Mouse (Mus musculus) embryonic facial prominence, embryonic 11.5 days (tissue): ENCODE measurements around the gene Lpar3. TPM values are rescaled to one million over a fixed set of nuclear protein-coding genes. Genes with fewer than 3 reads are reported as not detected.

Experiments
- ATAC-seq: fragments of 200-750 bp; cut with Nextera tagmentation; replicated peaks from 2 replicates; pipeline ENCODE4 v1.8.0; 2017; ENCODE audit warnings: low read depth; ENCODE audit not compliant: insufficient number of reproducible peaks, low FRiP score, low TSS enrichment
- DNase-seq: peaks from one replicate; pipeline ENCODE4 v3.0.0-alpha.2; 2015; ENCODE audit warnings: low spot score
- H3K27ac ChIP-seq: fragments of 300-500 bp; sonication (generic); replicated peaks from 2 replicates; pipeline ENCODE4 v1.5.1; 2014; ENCODE audit warnings: mild to moderate bottlenecking, low read depth, low read length, control low read depth
- H3K27me3 ChIP-seq: fragments of 300-500 bp; sonication (generic); 2 replicates; pipeline ENCODE4 v1.6.1; 2014; ENCODE audit warnings: mild to moderate bottlenecking, low read length, moderate library complexity, mixed read lengths; ENCODE audit not compliant: control insufficient read depth, insufficient read depth
- H3K36me3 ChIP-seq: fragments of 300-500 bp; sonication (generic); replicated peaks from 2 replicates; pipeline ENCODE4 v1.6.1; 2014; ENCODE audit warnings: low read depth, mild to moderate bottlenecking, low read length, moderate library complexity, mixed read lengths; ENCODE audit not compliant: control insufficient read depth, insufficient read depth
- H3K4me1 ChIP-seq: fragments of 300-500 bp; sonication (generic); 2 replicates; pipeline ENCODE4 v1.6.1; 2014; ENCODE audit warnings: low read length, mixed read lengths; ENCODE audit not compliant: control insufficient read depth, insufficient read depth
- H3K4me2 ChIP-seq: fragments of 300-500 bp; sonication (generic); 2 replicates; pipeline ENCODE4 v1.6.1; 2014; ENCODE audit warnings: low read depth, mild to moderate bottlenecking, control low read depth, low read length, moderate library complexity
- H3K4me3 ChIP-seq: fragments of 300-500 bp; sonication (generic); 2 replicates; pipeline ENCODE4 v1.5.1; 2014; ENCODE audit warnings: low read depth, low read length, control low read depth
- H3K9ac ChIP-seq: fragments of 300-500 bp; sonication (generic); replicated peaks from 2 replicates; pipeline ENCODE4 v1.6.1; 2014; ENCODE audit warnings: mild to moderate bottlenecking, control low read depth, low read length
- H3K9me3 ChIP-seq: fragments of 300-500 bp; sonication (generic); replicated peaks from 2 replicates; pipeline ENCODE4 v1.6.1; 2016; ENCODE audit warnings: mild to moderate bottlenecking, low read length, inconsistent platforms, mixed read lengths; ENCODE audit not compliant: control insufficient read depth
- WGBS: fragments of 180-500 bp; shearing (Covaris S2); extraction: QIAGEN DNeasy Blood & Tissue Kit; methylation state at CpG from one replicate; pipeline ENCODE4 v1.1.7; 2014; 5-methylcytosine and 5-hydroxymethylcytosine counted together
- polyA plus RNA-seq: library from polyadenylated mRNA; unstranded; fragments of >200 nt; fragmentation: Nextera tagmentation; extraction: Ambion mirVana; gene quantifications from 2 replicates; pipeline ENCODE4 v1.2.1, GENCODE M21; 2014

Gene Lpar3
- polyA plus RNA-seq, 1 experiment from 2014 or later, result 0.88 TPM

GRCm38 (mm10) chr3:146211964-146212363 lies 8.8 kb upstream of the Lpar3 start:
- Histone ChIP-seq H3K4me2 (no peak overlapping the region), H3K4me3 (no peak overlapping the region), H3K9ac (no peak overlapping the region), H3K4me1 (no peaks in the 10 kb centered on the region), H3K27me3 (no peaks in the 10 kb centered on the region), H3K27ac (no peak overlapping the region), H3K36me3 (no peaks in the 10 kb centered on the region), H3K9me3 (no peaks in the 10 kb centered on the region)
- WGBS, result 84% methylated on average over 2 of the region's 2 CpGs
- DNase-seq, result no peak
- ATAC-seq, result no peak

GRCm38 (mm10) chr3:146213336-146213735 lies 7.4 kb upstream of the Lpar3 start:
- Histone ChIP-seq H3K4me1 (no peaks in the 10 kb centered on the region), H3K27me3 (no peaks in the 10 kb centered on the region), H3K9ac (no peak overlapping the region), H3K36me3 (no peaks in the 10 kb centered on the region), H3K27ac (no peak overlapping the region), H3K4me3 (no peak overlapping the region), H3K9me3 (no peaks in the 10 kb centered on the region), H3K4me2 (no peak overlapping the region)
- DNase-seq, result no peak
- WGBS, result 58% methylated on average over 5 of the region's 5 CpGs
- no peak for ATAC-seq

- H3K4me3 ChIP-seq, result no peak overlapping the region
- H3K9me3 ChIP-seq, result no peaks in the 10 kb centered on the region
- H3K27ac ChIP-seq, result no peak overlapping the region
- H3K36me3 ChIP-seq, result no peaks in the 10 kb centered on the region
- H3K4me2 ChIP-seq, result no peak overlapping the region
- no peaks in the 10 kb centered on the region for H3K4me1 ChIP-seq
- H3K9ac ChIP-seq, result no peak overlapping the region
- ATAC-seq (no peak), DNase-seq (no peak)
- H3K27me3 ChIP-seq, result peaks cover 2% of the 10 kb centered on the region; the same call in 1 of the 2 replicates
- WGBS, result 95% methylated on average over 3 of the region's 3 CpGs
Observed at GRCm38 (mm10) chr3:146216561-146216960, 4.2 kb upstream of the Lpar3 start.

GRCm38 (mm10) chr3:146224271-146224670 lies 3.5 kb downstream of the Lpar3 start:
- no peak overlapping the region for H3K27ac ChIP-seq
- WGBS, result 75% methylated on average over 4 of the region's 4 CpGs
- peaks cover 2% of the 10 kb centered on the region; the same call in 1 of the 2 replicates for H3K27me3 ChIP-seq
- ATAC-seq, result no peak
- H3K4me1 ChIP-seq, result no peaks in the 10 kb centered on the region
- no peaks in the 10 kb centered on the region for H3K9me3 ChIP-seq
- no peak overlapping the region for H3K4me3 ChIP-seq
- DNase-seq, result no peak
- H3K9ac ChIP-seq, result no peak overlapping the region
- no peak overlapping the region for H3K4me2 ChIP-seq
- H3K36me3 ChIP-seq, result no peaks in the 10 kb centered on the region

- Histone ChIP-seq H3K4me3 (no peak overlapping the region), H3K27me3 (no peaks in the 10 kb centered on the region; the same call in 1 of the 2 replicates), H3K9ac (no peak overlapping the region), H3K9me3 (no peaks in the 10 kb centered on the region), H3K36me3 (no peaks in the 10 kb centered on the region), H3K4me1 (no peaks in the 10 kb centered on the region), H3K27ac (no peak overlapping the region), H3K4me2 (no peak overlapping the region)
- ATAC-seq, result no peak
- no peak for DNase-seq
- WGBS, result 82% methylated on average over 7 of the region's 7 CpGs
Observed at GRCm38 (mm10) chr3:146225061-146225761, 4.4 kb downstream of the Lpar3 start.

- Histone ChIP-seq H3K4me3 (no peak overlapping the region), H3K4me1 (no peaks in the 10 kb centered on the region), H3K9ac (no peak overlapping the region), H3K27ac (no peak overlapping the region), H3K4me2 (no peak overlapping the region), H3K27me3 (no peaks in the 10 kb centered on the region), H3K9me3 (no peaks in the 10 kb centered on the region), H3K36me3 (no peaks in the 10 kb centered on the region)
- ATAC-seq, result no peak
- DNase-seq, result no peak
- 61% methylated on average over 3 of the region's 3 CpGs for WGBS
Observed at GRCm38 (mm10) chr3:146227427-146227826, 6.7 kb downstream of the Lpar3 start.

GRCm38 (mm10) chr3:146228559-146229310 lies 8.0 kb downstream of the Lpar3 start:
- no peaks in the 10 kb centered on the region for H3K36me3 ChIP-seq
- no peak overlapping the region for H3K4me3 ChIP-seq
- H3K27me3 ChIP-seq, result no peaks in the 10 kb centered on the region
- ATAC-seq (no peak), DNase-seq (no peak)
- H3K27ac ChIP-seq, result no peak overlapping the region
- no peaks in the 10 kb centered on the region for H3K9me3 ChIP-seq
- no peak overlapping the region for H3K9ac ChIP-seq
- H3K4me2 ChIP-seq, result no peak overlapping the region
- WGBS, result 78% methylated on average over 13 of the region's 13 CpGs
- no peaks in the 10 kb centered on the region for H3K4me1 ChIP-seq

GRCm38 (mm10) chr3:146232708-146233107 lies 11.9 kb downstream of the Lpar3 start:
- 72% methylated on average over 7 of the region's 7 CpGs for WGBS
- no peak overlapping the region for H3K4me3 ChIP-seq
- H3K27ac ChIP-seq, result no peak overlapping the region
- DNase-seq (no peak), ATAC-seq (no peak)
- no peak overlapping the region for H3K9ac ChIP-seq
- no peaks in the 10 kb centered on the region for H3K27me3 ChIP-seq
- no peaks in the 10 kb centered on the region for H3K4me1 ChIP-seq
- H3K4me2 ChIP-seq, result no peak overlapping the region
- H3K9me3 ChIP-seq, result no peaks in the 10 kb centered on the region
- no peaks in the 10 kb centered on the region for H3K36me3 ChIP-seq
